Mouse (Mus musculus) liver, embryonic 14.5 days (tissue): Measurements from ENCODE around the gene Agpat2.

Source experiments
- CTCF ChIP-seq: IDR thresholded peaks from 2 replicates; pipeline ENCODE4 v1.5.1; 2016; ENCODE audit warnings: antibody characterized with exemption, low read depth, control low read depth
- EP300 ChIP-seq: IDR thresholded peaks from 2 replicates; pipeline ENCODE4 v1.6.1; 2016; ENCODE audit warnings: antibody characterized with exemption, low read depth

- TF ChIP-seq CTCF (no peak), EP300 (no peak)
These were observed 6.4 kb downstream of the Agpat2 start for GRCm38 (mm10) chr2:26597810-26598209.
